Mouse (Mus musculus) monocyte, adult 2 months (primary cell): ENCODE results near the gene Ndufb7.
"Not testable (repeated sequence)": the region's sequence is repeated elsewhere in the genome, so short reads cannot be mapped to it uniquely, and the experiment has no call there.

ENCODE experiments used
- DNase-seq, 2 experiments: peaks; one replicate each; pipeline ENCODE4 v3.0.0; 2022; ENCODE audit warnings: low spot score in 2 of 2, low read depth in 1 of 2

Gene Ndufb7

GRCm38 (mm10) chr8:83575561-83576515 is 9.4 kb downstream of the Ndufb7 start:
- no peak for DNase-seq

GRCm38 (mm10) chr8:83576516-83576895 is 10.0 kb downstream of the Ndufb7 start:
- DNase-seq = no peak

- DNase-seq = no peak
Observed at GRCm38 (mm10) chr8:83576921-83577320, 10.4 kb downstream of the Ndufb7 start.

GRCm38 (mm10) chr8:83577384-83577791 is 10.9 kb downstream of the Ndufb7 start:
- DNase-seq = no peak

- no peak for DNase-seq
Observed at GRCm38 (mm10) chr8:83578131-83579055, 11.9 kb downstream of the Ndufb7 start.

- no peak for DNase-seq
Observed at GRCm38 (mm10) chr8:83579676-83580075, 13.2 kb downstream of the Ndufb7 start.

- no peak for DNase-seq
Observed at GRCm38 (mm10) chr8:83580826-83581225, 14.4 kb downstream of the Ndufb7 start.

- DNase-seq = no peak
Observed at GRCm38 (mm10) chr8:83582226-83582625, 15.8 kb downstream of the Ndufb7 start.

- DNase-seq = no peak
Observed at GRCm38 (mm10) chr8:83583236-83583635, 16.8 kb downstream of the Ndufb7 start.

GRCm38 (mm10) chr8:83584771-83585170 is 18.3 kb downstream of the Ndufb7 start:
- DNase-seq = no peak

GRCm38 (mm10) chr8:83585333-83585732 is 18.9 kb downstream of the Ndufb7 start:
- DNase-seq = no peak

- DNase-seq = no peak
Observed at GRCm38 (mm10) chr8:83587644-83588043, 21.2 kb downstream of the Ndufb7 start.

- no peak for DNase-seq
Observed at GRCm38 (mm10) chr8:83588886-83589285, 22.4 kb downstream of the Ndufb7 start.

GRCm38 (mm10) chr8:83590488-83591023 is 24.1 kb downstream of the Ndufb7 start:
- no peak for DNase-seq

GRCm38 (mm10) chr8:83592682-83593081 is 26.2 kb downstream of the Ndufb7 start:
- no peak for DNase-seq

GRCm38 (mm10) chr8:83593325-83594166 is 27.1 kb downstream of the Ndufb7 start:
- no peak for DNase-seq

- DNase-seq = peak; percentile 92 to 93
Observed at GRCm38 (mm10) chr8:83594167-83595049, 27.9 kb downstream of the Ndufb7 start.

- not testable (repeated sequence) for DNase-seq
Observed at GRCm38 (mm10) chr8:83595050-83595345, 28.5 kb downstream of the Ndufb7 start.

- DNase-seq = no peak
Observed at GRCm38 (mm10) chr8:83596369-83596768, 29.9 kb downstream of the Ndufb7 start.

GRCm38 (mm10) chr8:83598146-83598545 is 31.7 kb downstream of the Ndufb7 start:
- DNase-seq = no peak
